Mouse (Mus musculus): ENCODE results near the gene Ctsz.

GRCm38 (mm10) chr2:174426856-174427255 is 12.0 kb downstream of the Ctsz start:
- TF ChIP-seq TCF12 (IDR thresholded peaks at IDR 0.05; ENCODE audit: insufficient read depth, poor library complexity, severe bottlenecking) (no peak), POLR2AphosphoS2 (IDR thresholded peaks at IDR 0.05; ENCODE audit: insufficient read length, low read depth) (no peak), SRF (IDR thresholded peaks at IDR 0.05; ENCODE audit: control insufficient read depth, insufficient read length, low read depth) (no peak), USF1 (IDR thresholded peaks at IDR 0.05; ENCODE audit: low read depth) (no peak), POLR2A (IDR thresholded peaks at IDR 0.05; ENCODE audit: insufficient read length, low read depth) (no peak)

Data from myocyte (in vitro differentiated cells).